Mouse (Mus musculus): ENCODE data around the gene Cacnb1. TPM values are rescaled to one million over a fixed set of nuclear protein-coding genes. Genes with fewer than 3 reads are reported as not detected.

Cacnb1 gene
- polyA plus RNA-seq, 1 experiment from 2014 or later = 59.6 TPM

- peak overlapping the region; percentile 77 for H3K4me2 ChIP-seq (ENCODE audit: low read length)
- peak overlapping the region; percentile 83 for H3K9ac ChIP-seq (ENCODE audit: low read depth, low read length)
- peaks cover 14% of the 10 kb centered on the region for H3K4me1 ChIP-seq (ENCODE audit: control insufficient read depth, insufficient read depth, low read depth, low read length)
- H3K4me3 ChIP-seq (ENCODE audit: low read length) = peak overlapping the region; percentile 91
- peak; percentile 82 for ATAC-seq
- no peaks in the 10 kb centered on the region for H3K9me3 ChIP-seq (ENCODE audit: control insufficient read depth, low read length)
- H3K27me3 ChIP-seq (replicated peaks; ENCODE audit: control insufficient read depth, insufficient read depth, low read length) = peaks cover 18% of the 10 kb centered on the region
- H3K36me3 ChIP-seq (ENCODE audit: control insufficient read depth, insufficient read depth, low read length) = no peaks in the 10 kb centered on the region
- 1% methylated on average over 42 of the region's 42 CpGs for WGBS
- H3K27ac ChIP-seq (ENCODE audit: low read depth, low read length) = peak overlapping the region; percentile 91
These were observed 35.0 kb downstream of the Cacnb1 start for GRCm38 (mm10) chr11:97987551-97988526.

- Histone ChIP-seq H3K4me2 (ENCODE audit: low read length) (peak overlapping the region; percentile 88), H3K27me3 (replicated peaks; ENCODE audit: control insufficient read depth, insufficient read depth, low read length) (peaks cover 18% of the 10 kb centered on the region), H3K9me3 (ENCODE audit: control insufficient read depth, low read length) (no peaks in the 10 kb centered on the region), H3K27ac (ENCODE audit: low read depth, low read length) (no peak overlapping the region), H3K4me1 (ENCODE audit: control insufficient read depth, insufficient read depth, low read depth, low read length) (peaks cover 14% of the 10 kb centered on the region), H3K9ac (ENCODE audit: low read depth, low read length) (peak overlapping the region; percentile 71; the same call in 1 of the 2 replicates), H3K36me3 (ENCODE audit: control insufficient read depth, insufficient read depth, low read length) (no peaks in the 10 kb centered on the region), H3K4me3 (ENCODE audit: low read length) (peak overlapping the region; percentile 91)
- WGBS = 30% methylated on average over 12 of the region's 17 CpGs
- no peak for ATAC-seq
These were observed 35.9 kb downstream of the Cacnb1 start for GRCm38 (mm10) chr11:97986738-97987465.

GRCm38 (mm10) chr11:97985727-97986677 lies 36.8 kb downstream of the Cacnb1 start, which contains the start of gene Plxdc1:
Gene Plxdc1 (minus strand): TSS chr11:97986444.
- Histone ChIP-seq H3K4me3 (ENCODE audit: low read length) (peak within 1 kb of the TSS; percentile 91), H3K9me3 (ENCODE audit: control insufficient read depth, low read length) (no peaks in the 10 kb centered on the region), H3K27me3 (replicated peaks; ENCODE audit: control insufficient read depth, insufficient read depth, low read length) (peaks cover 18% of the 10 kb centered on the region), H3K4me2 (ENCODE audit: low read length) (peak within 1 kb of the TSS; percentile 88), H3K27ac (ENCODE audit: low read depth, low read length) (no peak within 1 kb of the TSS), H3K36me3 (ENCODE audit: control insufficient read depth, insufficient read depth, low read length) (no peaks in the 10 kb centered on the region), H3K4me1 (ENCODE audit: control insufficient read depth, insufficient read depth, low read depth, low read length) (peaks cover 14% of the 10 kb centered on the region), H3K9ac (ENCODE audit: low read depth, low read length) (peak within 1 kb of the TSS; percentile 71)
- no peak for ATAC-seq
- WGBS = 3% methylated on average over 48 of the region's 74 CpGs

GRCm38 (mm10) chr11:97983983-97984382 lies 38.9 kb downstream of the Cacnb1 start:
- no peak overlapping the region for H3K4me3 ChIP-seq (ENCODE audit: low read length)
- no peak for ATAC-seq
- no peak overlapping the region for H3K4me2 ChIP-seq (ENCODE audit: low read length)
- no peak overlapping the region for H3K27ac ChIP-seq (ENCODE audit: low read depth, low read length)
- H3K27me3 ChIP-seq (replicated peaks; ENCODE audit: control insufficient read depth, insufficient read depth, low read length) = peaks cover 18% of the 10 kb centered on the region
- no peaks in the 10 kb centered on the region for H3K9me3 ChIP-seq (ENCODE audit: control insufficient read depth, low read length)
- WGBS = 59% methylated on average over 1 of the region's 1 CpGs
- H3K4me1 ChIP-seq (ENCODE audit: control insufficient read depth, insufficient read depth, low read depth, low read length) = peaks cover 9% of the 10 kb centered on the region; the same call in 1 of the 2 replicates
- H3K9ac ChIP-seq (ENCODE audit: low read depth, low read length) = no peak overlapping the region
- H3K36me3 ChIP-seq (ENCODE audit: control insufficient read depth, insufficient read depth, low read length) = no peaks in the 10 kb centered on the region

GRCm38 (mm10) chr11:97983506-97983905 lies 39.3 kb downstream of the Cacnb1 start:
- Histone ChIP-seq H3K4me1 (ENCODE audit: control insufficient read depth, insufficient read depth, low read depth, low read length) (peaks cover 9% of the 10 kb centered on the region; the same call in 1 of the 2 replicates), H3K27me3 (replicated peaks; ENCODE audit: control insufficient read depth, insufficient read depth, low read length) (peaks cover 18% of the 10 kb centered on the region), H3K9ac (ENCODE audit: low read depth, low read length) (no peak overlapping the region), H3K4me2 (ENCODE audit: low read length) (no peak overlapping the region), H3K9me3 (ENCODE audit: control insufficient read depth, low read length) (no peaks in the 10 kb centered on the region), H3K36me3 (ENCODE audit: control insufficient read depth, insufficient read depth, low read length) (no peaks in the 10 kb centered on the region), H3K4me3 (ENCODE audit: low read length) (no peak overlapping the region), H3K27ac (ENCODE audit: low read depth, low read length) (no peak overlapping the region)
- no peak for ATAC-seq
- 93% methylated on average over 3 of the region's 3 CpGs for WGBS

GRCm38 (mm10) chr11:97982721-97983120 lies 40.1 kb downstream of the Cacnb1 start:
- WGBS = 89% methylated on average over 9 of the region's 9 CpGs
- peaks cover 18% of the 10 kb centered on the region for H3K27me3 ChIP-seq (replicated peaks; ENCODE audit: control insufficient read depth, insufficient read depth, low read length)
- ATAC-seq = no peak
- H3K4me2 ChIP-seq (ENCODE audit: low read length) = no peak overlapping the region
- H3K36me3 ChIP-seq (ENCODE audit: control insufficient read depth, insufficient read depth, low read length) = no peaks in the 10 kb centered on the region
- peaks cover 9% of the 10 kb centered on the region; the same call in 1 of the 2 replicates for H3K4me1 ChIP-seq (ENCODE audit: control insufficient read depth, insufficient read depth, low read depth, low read length)
- no peak overlapping the region for H3K27ac ChIP-seq (ENCODE audit: low read depth, low read length)
- H3K9ac ChIP-seq (ENCODE audit: low read depth, low read length) = no peak overlapping the region
- no peaks in the 10 kb centered on the region for H3K9me3 ChIP-seq (ENCODE audit: control insufficient read depth, low read length)
- H3K4me3 ChIP-seq (ENCODE audit: low read length) = no peak overlapping the region

- H3K27me3 ChIP-seq (replicated peaks; ENCODE audit: control insufficient read depth, insufficient read depth, low read length) = peaks cover 9% of the 10 kb centered on the region
- H3K9me3 ChIP-seq (ENCODE audit: control insufficient read depth, low read length) = no peaks in the 10 kb centered on the region
- H3K9ac ChIP-seq (ENCODE audit: low read depth, low read length) = no peak overlapping the region
- H3K36me3 ChIP-seq (ENCODE audit: control insufficient read depth, insufficient read depth, low read length) = no peaks in the 10 kb centered on the region
- H3K27ac ChIP-seq (ENCODE audit: low read depth, low read length) = no peak overlapping the region
- WGBS = 58% methylated on average over 9 of the region's 9 CpGs
- peaks cover 3% of the 10 kb centered on the region; the same call in 1 of the 2 replicates for H3K4me1 ChIP-seq (ENCODE audit: control insufficient read depth, insufficient read depth, low read depth, low read length)
- no peak overlapping the region for H3K4me2 ChIP-seq (ENCODE audit: low read length)
- no peak overlapping the region for H3K4me3 ChIP-seq (ENCODE audit: low read length)
- peak; percentile 61 for ATAC-seq
These were observed 42.3 kb downstream of the Cacnb1 start for GRCm38 (mm10) chr11:97980531-97980966.

- WGBS = 53% methylated on average over 10 of the region's 10 CpGs
- peaks cover 5% of the 10 kb centered on the region; the same call in 1 of the 2 replicates for H3K27me3 ChIP-seq (replicated peaks; ENCODE audit: control insufficient read depth, insufficient read depth, low read length)
- no peak for ATAC-seq
- no peak overlapping the region for H3K9ac ChIP-seq (ENCODE audit: low read depth, low read length)
- H3K4me2 ChIP-seq (ENCODE audit: low read length) = no peak overlapping the region
- no peaks in the 10 kb centered on the region for H3K9me3 ChIP-seq (ENCODE audit: control insufficient read depth, low read length)
- no peaks in the 10 kb centered on the region for H3K36me3 ChIP-seq (ENCODE audit: control insufficient read depth, insufficient read depth, low read length)
- H3K27ac ChIP-seq (ENCODE audit: low read depth, low read length) = no peak overlapping the region
- H3K4me3 ChIP-seq (ENCODE audit: low read length) = no peak overlapping the region
- peaks cover 3% of the 10 kb centered on the region; the same call in 1 of the 2 replicates for H3K4me1 ChIP-seq (ENCODE audit: control insufficient read depth, insufficient read depth, low read depth, low read length)
These were observed 42.9 kb downstream of the Cacnb1 start for GRCm38 (mm10) chr11:97979824-97980495.

Measured in hindbrain, embryonic 16.5 days (tissue).